Mouse (Mus musculus) cerebellum, adult (tissue): ENCODE measurements around the gene Mvk.

Experiments used
- ATAC-seq: cut with Nextera tagmentation; 2 replicates; pipeline ENCODE4 v1.9.2; 2017; ENCODE audit warnings: mild to moderate bottlenecking, moderate library complexity, mixed read lengths; ENCODE audit not compliant: insufficient number of reproducible peaks, low FRiP score, low TSS enrichment

Gene Mvk

DNA sequence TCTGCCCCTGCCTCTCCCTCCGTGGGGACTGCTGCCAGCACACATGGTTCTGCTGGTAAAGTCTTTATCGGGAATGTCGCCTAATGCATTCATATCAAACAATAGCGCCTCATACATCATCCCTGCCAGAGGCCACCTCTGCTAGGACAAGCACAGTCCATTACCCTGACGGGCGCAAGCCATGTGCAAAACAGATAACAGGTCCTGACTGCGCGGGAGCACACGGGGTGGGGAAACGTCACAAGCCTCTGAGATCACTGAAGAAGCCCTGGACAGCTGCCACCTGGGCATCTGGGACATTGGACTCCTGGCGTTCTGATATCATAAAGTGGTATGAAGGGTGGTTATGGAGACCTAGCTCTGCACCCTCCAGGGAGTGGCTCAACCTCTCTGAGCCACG, 63.3 kb downstream of the Mvk start:
- no peak for ATAC-seq

DNA sequence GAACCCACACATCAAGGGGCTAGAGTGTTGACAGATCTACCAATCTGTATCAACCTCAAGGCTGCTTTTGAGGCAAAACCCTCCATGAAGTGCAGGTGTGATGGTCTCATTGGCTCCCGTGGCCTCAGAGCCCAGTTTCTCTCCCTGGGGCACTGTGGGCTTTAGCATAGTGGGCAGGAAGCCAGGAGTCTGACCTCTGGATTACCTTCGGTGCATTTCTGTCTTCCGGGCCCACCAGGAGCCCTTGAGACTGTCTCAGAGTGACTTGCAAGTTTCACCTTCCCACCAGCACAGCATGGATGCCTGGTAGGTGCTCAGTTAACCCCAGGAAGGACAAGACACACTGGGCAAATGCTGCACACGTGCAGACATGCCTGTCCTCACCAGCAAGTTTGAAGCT, 63.9 kb downstream of the Mvk start:
- ATAC-seq, result no peak

DNA sequence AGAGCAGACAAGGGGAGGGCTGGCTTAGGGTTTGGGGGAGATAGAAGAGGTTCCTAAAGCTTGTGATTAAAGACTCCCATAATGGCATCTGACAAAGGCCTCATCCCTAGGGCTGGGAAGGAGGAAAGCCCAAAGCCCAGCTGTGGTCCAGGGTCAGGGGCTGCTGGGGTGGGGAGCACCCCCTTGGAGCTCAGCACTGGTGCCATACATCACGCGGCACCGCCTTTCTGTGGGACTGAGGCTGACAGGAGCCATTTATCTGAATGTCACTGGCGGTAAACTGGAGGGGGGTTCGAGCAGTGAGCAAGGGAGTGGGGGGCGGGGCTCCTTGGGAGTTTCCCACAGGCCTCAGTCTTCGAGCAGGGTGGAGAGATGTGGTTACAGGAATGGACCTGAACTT, 65.4 kb downstream of the Mvk start:
- no peak for ATAC-seq
